Mouse (Mus musculus): ENCODE data around the gene Ints2.

Ints2 gene

GRCm38 (mm10) chr11:86174173-86174572, 83.2 kb downstream of the Ints2 start:
- DNase-seq (ENCODE audit: low spot score in 2 of 2), result peak; percentile 21 to 61

- no peak for DNase-seq (ENCODE audit: low spot score in 2 of 2)
These were observed 86.6 kb downstream of the Ints2 start for GRCm38 (mm10) chr11:86170743-86171142.

All from urinary bladder, postnatal 4 days (tissue).